Mouse (Mus musculus): ENCODE measurements around the gene Oxct2a. TPM values are rescaled to one million over a fixed set of nuclear protein-coding genes. Genes with fewer than 3 reads are reported as not detected.

Oxct2a gene
- polyA plus RNA-seq, 1 experiment from 2014 or later = not detected

Other genes with a start within 250 kb of the Oxct2a start
- gene Bmp8b, start 218.5 kb downstream of the Oxct2a start, polyA plus RNA-seq (2016; fragmentation: Nextera tagmentation; extraction: Ambion mirVana) = 0.19 and 0.68 TPM in 2 replicates
- gene Oxct2b, start 207.4 kb downstream of the Oxct2a start, polyA plus RNA-seq (2016; fragmentation: Nextera tagmentation; extraction: Ambion mirVana) = not detected in 2 replicates
- gene Ppie, start 183.7 kb downstream of the Oxct2a start, polyA plus RNA-seq (2016; fragmentation: Nextera tagmentation; extraction: Ambion mirVana) = 114 and 117 TPM in 2 replicates
- gene Hpcal4, start 140.4 kb downstream of the Oxct2a start, polyA plus RNA-seq (2016; fragmentation: Nextera tagmentation; extraction: Ambion mirVana) = 0.10 and 0.73 TPM in 2 replicates
- not detected in 2 replicates for gene Nt5c1a, start 122.1 kb downstream of the Oxct2a start, polyA plus RNA-seq (2016; fragmentation: Nextera tagmentation; extraction: Ambion mirVana)
- gene Heyl, start 90.1 kb downstream of the Oxct2a start, polyA plus RNA-seq (2016; fragmentation: Nextera tagmentation; extraction: Ambion mirVana) = 2.8 and 3.2 TPM in 2 replicates
- gene Pabpc4, start 61.3 kb downstream of the Oxct2a start, polyA plus RNA-seq (2016; fragmentation: Nextera tagmentation; extraction: Ambion mirVana) = 39.9 and 41.7 TPM in 2 replicates
- 0.51 and 0.81 TPM in 2 replicates for gene Bmp8a, start 19.6 kb upstream of the Oxct2a start, polyA plus RNA-seq (2016; fragmentation: Nextera tagmentation; extraction: Ambion mirVana)

Data from limb, embryonic 12.5 days (tissue).